Mouse (Mus musculus): ENCODE results near the gene Nek11. TPM values are rescaled to one million over a fixed set of nuclear protein-coding genes. Genes with fewer than 3 reads are reported as not detected.

Nek11 gene
- polyA plus RNA-seq, 1 experiment from 2014 or later = 4.0 TPM

- WGBS = 11% methylated on average over 4 of the region's 4 CpGs
- H3K36me3 ChIP-seq (ENCODE audit: control insufficient read depth, insufficient read depth, low read length) = no peaks in the 10 kb centered on the region
- no peak overlapping the region for H3K4me3 ChIP-seq (ENCODE audit: low read depth, low read length)
- no peak overlapping the region for H3K9ac ChIP-seq (replicated peaks; ENCODE audit: low read depth, low read length)
- no peaks in the 10 kb centered on the region for H3K27me3 ChIP-seq (ENCODE audit: control insufficient read depth, insufficient read depth, low read length)
- ATAC-seq (ENCODE audit: low read depth) = peak; percentile 46; the same call in 1 of the 2 replicates
- H3K4me1 ChIP-seq (ENCODE audit: control insufficient read depth, insufficient read depth, low read length) = peaks cover 7% of the 10 kb centered on the region; the same call in 1 of the 2 replicates
- no peaks in the 10 kb centered on the region for H3K9me3 ChIP-seq (ENCODE audit: control insufficient read depth, low read length)
- H3K4me2 ChIP-seq (ENCODE audit: low read depth, low read length) = no peak overlapping the region
- no peak overlapping the region; the same call in 1 of the 2 replicates for H3K27ac ChIP-seq (ENCODE audit: low read depth, low read length)
These were observed 142.8 kb downstream of the Nek11 start for GRCm38 (mm10) chr9:105252349-105253041.

GRCm38 (mm10) chr9:105251256-105251655 lies 144.1 kb downstream of the Nek11 start:
- no peaks in the 10 kb centered on the region for H3K36me3 ChIP-seq (ENCODE audit: control insufficient read depth, insufficient read depth, low read length)
- no peak overlapping the region for H3K4me3 ChIP-seq (ENCODE audit: low read depth, low read length)
- no peak overlapping the region for H3K27ac ChIP-seq (ENCODE audit: low read depth, low read length)
- H3K4me1 ChIP-seq (ENCODE audit: control insufficient read depth, insufficient read depth, low read length) = peaks cover 7% of the 10 kb centered on the region; the same call in 1 of the 2 replicates
- H3K9ac ChIP-seq (replicated peaks; ENCODE audit: low read depth, low read length) = no peak overlapping the region
- ATAC-seq (ENCODE audit: low read depth) = no peak
- WGBS = 97% methylated on average over 4 of the region's 4 CpGs
- no peaks in the 10 kb centered on the region for H3K9me3 ChIP-seq (ENCODE audit: control insufficient read depth, low read length)
- no peaks in the 10 kb centered on the region for H3K27me3 ChIP-seq (ENCODE audit: control insufficient read depth, insufficient read depth, low read length)
- H3K4me2 ChIP-seq (ENCODE audit: low read depth, low read length) = no peak overlapping the region

DNA sequence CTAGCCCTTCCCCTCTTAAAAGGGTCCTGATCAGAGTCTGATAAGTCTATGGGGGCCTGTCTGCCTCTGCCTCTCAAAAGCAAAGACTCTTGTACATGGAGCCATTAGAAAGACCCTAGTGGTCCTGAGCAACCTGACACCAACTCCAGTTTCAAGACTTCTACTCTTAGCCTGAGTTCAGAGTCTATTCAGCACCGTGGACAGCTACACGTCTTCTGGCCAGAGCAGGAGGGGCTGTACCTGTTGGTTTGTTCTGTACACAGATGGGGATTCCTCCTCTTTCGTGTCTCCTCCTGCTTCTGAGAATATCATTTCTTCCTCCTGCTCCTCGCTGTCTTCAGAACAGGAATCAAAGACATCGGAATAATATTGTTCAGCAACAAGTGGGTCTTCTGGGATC lies 151.3 kb downstream of the Nek11 start:
- no peak overlapping the region for H3K9ac ChIP-seq (replicated peaks; ENCODE audit: low read depth, low read length)
- H3K27ac ChIP-seq (ENCODE audit: low read depth, low read length) = no peak overlapping the region
- H3K4me1 ChIP-seq (ENCODE audit: control insufficient read depth, insufficient read depth, low read length) = no peaks in the 10 kb centered on the region
- 38% methylated on average over 5 of the region's 5 CpGs for WGBS
- no peak overlapping the region for H3K4me3 ChIP-seq (ENCODE audit: low read depth, low read length)
- no peaks in the 10 kb centered on the region for H3K36me3 ChIP-seq (ENCODE audit: control insufficient read depth, insufficient read depth, low read length)
- no peak for ATAC-seq (ENCODE audit: low read depth)
- no peaks in the 10 kb centered on the region for H3K27me3 ChIP-seq (ENCODE audit: control insufficient read depth, insufficient read depth, low read length)
- H3K9me3 ChIP-seq (ENCODE audit: control insufficient read depth, low read length) = no peaks in the 10 kb centered on the region
- H3K4me2 ChIP-seq (ENCODE audit: low read depth, low read length) = no peak overlapping the region

DNA sequence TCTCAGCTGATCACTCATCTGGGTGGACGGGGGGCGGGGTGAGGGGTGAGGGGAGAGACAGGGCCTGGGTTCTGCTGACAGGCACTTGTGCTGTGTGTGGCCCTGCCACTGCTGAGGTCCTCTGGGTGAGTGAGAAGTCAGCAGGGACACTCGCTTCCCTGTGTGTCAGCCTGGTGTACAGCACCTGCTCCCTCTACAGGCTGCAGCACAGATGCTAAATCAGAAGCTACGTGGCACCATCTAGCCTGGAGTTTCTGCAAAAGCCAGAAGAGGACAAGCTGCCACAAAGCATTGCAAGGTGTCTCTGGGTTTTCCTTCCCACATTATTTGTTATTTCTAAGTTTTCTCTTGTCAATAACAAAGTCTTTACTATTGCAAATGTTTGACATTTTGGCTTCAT lies 180.9 kb downstream of the Nek11 start:
- no peak overlapping the region for H3K4me3 ChIP-seq (ENCODE audit: low read depth, low read length)
- H3K27me3 ChIP-seq (ENCODE audit: control insufficient read depth, insufficient read depth, low read length) = no peaks in the 10 kb centered on the region
- no peak overlapping the region for H3K9ac ChIP-seq (replicated peaks; ENCODE audit: low read depth, low read length)
- ATAC-seq (ENCODE audit: low read depth) = no peak
- no peaks in the 10 kb centered on the region for H3K9me3 ChIP-seq (ENCODE audit: control insufficient read depth, low read length)
- H3K36me3 ChIP-seq (ENCODE audit: control insufficient read depth, insufficient read depth, low read length) = no peaks in the 10 kb centered on the region
- no peak overlapping the region for H3K27ac ChIP-seq (ENCODE audit: low read depth, low read length)
- no peaks in the 10 kb centered on the region for H3K4me1 ChIP-seq (ENCODE audit: control insufficient read depth, insufficient read depth, low read length)
- WGBS = 47% methylated on average over 4 of the region's 4 CpGs
- no peak overlapping the region for H3K4me2 ChIP-seq (ENCODE audit: low read depth, low read length)

GRCm38 (mm10) chr9:105200305-105200704 lies 195.0 kb downstream of the Nek11 start:
- 30% methylated on average over 1 of the region's 1 CpGs for WGBS
- no peak overlapping the region for H3K9ac ChIP-seq (replicated peaks; ENCODE audit: low read depth, low read length)
- H3K4me2 ChIP-seq (ENCODE audit: low read depth, low read length) = no peak overlapping the region
- 0 out of 2 replicates have a peak, but pooled peaks have one; percentile 60 for ATAC-seq (ENCODE audit: low read depth)
- H3K4me3 ChIP-seq (ENCODE audit: low read depth, low read length) = no peak overlapping the region
- no peaks in the 10 kb centered on the region for H3K27me3 ChIP-seq (ENCODE audit: control insufficient read depth, insufficient read depth, low read length)
- H3K27ac ChIP-seq (ENCODE audit: low read depth, low read length) = no peak overlapping the region
- H3K9me3 ChIP-seq (ENCODE audit: control insufficient read depth, low read length) = no peaks in the 10 kb centered on the region
- no peaks in the 10 kb centered on the region for H3K4me1 ChIP-seq (ENCODE audit: control insufficient read depth, insufficient read depth, low read length)
- no peaks in the 10 kb centered on the region for H3K36me3 ChIP-seq (ENCODE audit: control insufficient read depth, insufficient read depth, low read length)

DNA sequence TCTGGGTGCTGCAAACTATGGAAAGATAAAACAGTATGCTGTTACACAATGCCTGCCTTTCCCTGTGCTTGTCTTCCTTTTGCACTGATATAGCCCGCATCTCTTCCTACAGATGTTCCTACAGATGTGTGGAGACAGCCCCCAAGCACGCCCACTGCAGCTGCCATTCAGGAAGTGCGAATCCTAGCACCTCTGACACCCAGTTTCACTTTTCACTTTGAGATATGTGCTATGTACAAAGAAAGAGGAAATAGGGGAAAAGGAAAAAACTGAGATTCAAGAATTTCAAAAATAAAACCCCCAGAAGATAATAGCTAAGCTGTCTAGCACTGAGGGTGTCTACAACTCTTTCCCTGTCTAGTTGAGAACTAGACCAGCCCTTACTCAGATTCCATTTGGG lies 208.6 kb downstream of the Nek11 start:
- no peak overlapping the region for H3K9ac ChIP-seq (replicated peaks; ENCODE audit: low read depth, low read length)
- WGBS = 76% methylated on average over 3 of the region's 3 CpGs

DNA sequence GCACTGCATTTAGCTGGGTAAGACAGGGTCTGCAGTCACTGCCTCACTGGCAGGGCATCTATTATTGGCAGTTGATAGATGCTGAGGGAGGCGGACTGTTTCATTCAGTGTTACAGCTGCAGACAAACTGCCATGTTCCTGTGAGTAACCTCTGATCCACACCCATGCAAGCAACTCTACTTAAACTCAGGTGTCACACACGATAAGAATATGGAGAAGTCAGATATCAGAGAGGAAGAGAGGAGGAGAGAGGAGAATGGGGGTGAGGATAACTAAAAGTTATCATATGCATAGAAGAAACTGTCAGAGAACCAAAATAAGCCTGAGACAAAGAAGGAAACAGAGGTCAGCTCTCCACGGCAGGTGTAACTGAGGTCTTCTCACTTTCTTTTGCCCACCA lies 212.9 kb downstream of the Nek11 start:
- 93% methylated on average over 3 of the region's 3 CpGs for WGBS
- Histone ChIP-seq H3K9ac (replicated peaks; ENCODE audit: low read depth, low read length) (no peak overlapping the region), H3K27ac (ENCODE audit: low read depth, low read length) (no peak overlapping the region), H3K4me3 (ENCODE audit: low read depth, low read length) (no peak overlapping the region), H3K27me3 (ENCODE audit: control insufficient read depth, insufficient read depth, low read length) (no peaks in the 10 kb centered on the region), H3K9me3 (ENCODE audit: control insufficient read depth, low read length) (no peaks in the 10 kb centered on the region), H3K36me3 (ENCODE audit: control insufficient read depth, insufficient read depth, low read length) (no peaks in the 10 kb centered on the region), H3K4me1 (ENCODE audit: control insufficient read depth, insufficient read depth, low read length) (no peaks in the 10 kb centered on the region), H3K4me2 (ENCODE audit: low read depth, low read length) (no peak overlapping the region)
- ATAC-seq (ENCODE audit: low read depth) = no peak

More for the DNA sequence above, 208.6 kb downstream of the Nek11 start:
- Histone ChIP-seq H3K4me2 (ENCODE audit: low read depth, low read length) (no peak overlapping the region), H3K27me3 (ENCODE audit: control insufficient read depth, insufficient read depth, low read length) (no peaks in the 10 kb centered on the region), H3K4me3 (ENCODE audit: low read depth, low read length) (no peak overlapping the region), H3K9me3 (ENCODE audit: control insufficient read depth, low read length) (no peaks in the 10 kb centered on the region), H3K27ac (ENCODE audit: low read depth, low read length) (no peak overlapping the region), H3K4me1 (ENCODE audit: control insufficient read depth, insufficient read depth, low read length) (no peaks in the 10 kb centered on the region), H3K36me3 (ENCODE audit: control insufficient read depth, insufficient read depth, low read length) (no peaks in the 10 kb centered on the region)
- no peak for ATAC-seq (ENCODE audit: low read depth)

DNA sequence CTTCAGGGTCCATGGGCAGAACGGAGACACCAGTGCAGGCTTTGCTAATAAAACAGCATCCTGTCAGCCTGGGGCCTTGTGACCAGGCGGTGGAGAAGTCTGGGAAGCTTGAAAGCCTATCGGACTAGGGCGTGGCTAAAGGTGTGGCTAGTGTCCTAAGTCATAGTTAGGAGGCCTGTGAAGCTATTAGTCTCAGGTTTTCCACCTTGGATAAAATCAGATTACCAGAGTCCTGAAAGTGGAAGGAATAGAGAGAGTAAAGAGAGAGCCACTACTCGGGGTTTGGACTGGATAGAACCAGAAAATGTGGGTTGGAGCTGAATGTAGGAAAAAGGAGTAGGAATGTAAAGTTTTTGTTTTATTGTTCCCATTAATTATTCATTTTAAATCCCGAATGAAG lies 250.3 kb downstream of the Nek11 start, which contains the start of gene 1700080E11Rik:
Gene 1700080E11Rik (minus strand): TSS at position 101 of the 400 bp plus-strand sequence.
- no peak for ATAC-seq (ENCODE audit: low read depth)
- no peaks in the 10 kb centered on the region for H3K36me3 ChIP-seq (ENCODE audit: control insufficient read depth, insufficient read depth, low read length)
- no peak within 1 kb of the TSS for H3K9ac ChIP-seq (replicated peaks; ENCODE audit: low read depth, low read length)
- H3K4me1 ChIP-seq (ENCODE audit: control insufficient read depth, insufficient read depth, low read length) = no peaks in the 10 kb centered on the region
- H3K27me3 ChIP-seq (ENCODE audit: control insufficient read depth, insufficient read depth, low read length) = no peaks in the 10 kb centered on the region
- H3K4me3 ChIP-seq (ENCODE audit: low read depth, low read length) = no peak within 1 kb of the TSS
- 82% methylated on average over 6 of the region's 6 CpGs for WGBS
- H3K4me2 ChIP-seq (ENCODE audit: low read depth, low read length) = no peak within 1 kb of the TSS
- no peaks in the 10 kb centered on the region for H3K9me3 ChIP-seq (ENCODE audit: control insufficient read depth, low read length)
- no peak within 1 kb of the TSS for H3K27ac ChIP-seq (ENCODE audit: low read depth, low read length)

GRCm38 (mm10) chr9:105139204-105139603 lies 256.1 kb downstream of the Nek11 start:
- Histone ChIP-seq H3K27ac (ENCODE audit: low read depth, low read length) (no peak overlapping the region), H3K27me3 (ENCODE audit: control insufficient read depth, insufficient read depth, low read length) (no peaks in the 10 kb centered on the region), H3K4me3 (ENCODE audit: low read depth, low read length) (no peak overlapping the region), H3K4me2 (ENCODE audit: low read depth, low read length) (no peak overlapping the region), H3K9me3 (ENCODE audit: control insufficient read depth, low read length) (no peaks in the 10 kb centered on the region), H3K9ac (replicated peaks; ENCODE audit: low read depth, low read length) (no peak overlapping the region), H3K4me1 (ENCODE audit: control insufficient read depth, insufficient read depth, low read length) (no peaks in the 10 kb centered on the region), H3K36me3 (ENCODE audit: control insufficient read depth, insufficient read depth, low read length) (no peaks in the 10 kb centered on the region)
- ATAC-seq (ENCODE audit: low read depth) = no peak
- WGBS = 90% methylated on average over 6 of the region's 6 CpGs

All from neural tube, embryonic 14.5 days (tissue).